Mouse (Mus musculus) kidney, embryonic 14.5 days (tissue): ENCODE measurements around the gene 4930404H24Rik. TPM values are rescaled to one million over a fixed set of nuclear protein-coding genes. Genes with fewer than 3 reads are reported as not detected.
A peak's percentile ranks its signal among the peaks of the same experiment; 100 is the strongest.

ENCODE experiments used
- ATAC-seq: fragments of 200-750 bp; cut with Nextera tagmentation; 2 replicates; pipeline ENCODE4 v1.8.0; 2017; ENCODE audit warnings: moderate number of reproducible peaks, mild to moderate bottlenecking, moderate TSS enrichment, moderate library complexity; ENCODE audit not compliant: low FRiP score, low TSS enrichment
- H3K27ac ChIP-seq: fragments of 300-500 bp; sonication (generic); 2 replicates; pipeline ENCODE4 v1.5.1; 2014; ENCODE audit warnings: low read depth, mild to moderate bottlenecking, low read length, moderate library complexity, mixed read lengths
- H3K27me3 ChIP-seq: fragments of 300-500 bp; sonication (generic); 2 replicates; pipeline ENCODE4 v1.6.1; 2014; ENCODE audit warnings: mild to moderate bottlenecking, low read length; ENCODE audit not compliant: control insufficient read depth, insufficient read depth
- H3K36me3 ChIP-seq: fragments of 300-500 bp; sonication (generic); 2 replicates; pipeline ENCODE4 v1.6.1; 2014; ENCODE audit warnings: low read length, mixed read lengths; ENCODE audit not compliant: control insufficient read depth, insufficient read depth
- H3K4me1 ChIP-seq: fragments of 300-500 bp; sonication (generic); 2 replicates; pipeline ENCODE4 v1.6.1; 2014; ENCODE audit warnings: low read length, mixed read lengths; ENCODE audit not compliant: control insufficient read depth, insufficient read depth
- H3K4me2 ChIP-seq: fragments of 300-500 bp; sonication (generic); replicated peaks from 2 replicates; pipeline ENCODE4 v1.6.1; 2014; ENCODE audit warnings: low read depth, mild to moderate bottlenecking, low read length
- H3K4me3 ChIP-seq: fragments of 300-500 bp; sonication (generic); 2 replicates; pipeline ENCODE4 v1.5.1; 2014; ENCODE audit warnings: mild to moderate bottlenecking, low read length
- H3K9ac ChIP-seq: fragments of 300-500 bp; sonication (generic); 2 replicates; pipeline ENCODE4 v1.6.1; 2014; ENCODE audit warnings: low read depth, mild to moderate bottlenecking, low read length, moderate library complexity
- H3K9me3 ChIP-seq: fragments of 300-500 bp; sonication (generic); 2 replicates; pipeline ENCODE4 v1.6.1; 2016; ENCODE audit warnings: low read length; ENCODE audit not compliant: control insufficient read depth
- WGBS: fragments of 180-500 bp; shearing (Covaris S2); extraction: QIAGEN DNeasy Blood & Tissue Kit; methylation state at CpG from one replicate; pipeline ENCODE4 v1.1.7; 2014; 5-methylcytosine and 5-hydroxymethylcytosine counted together
- polyA plus RNA-seq: library from polyadenylated mRNA; unstranded; fragments of >200 nt; fragmentation: Nextera tagmentation; extraction: Ambion mirVana; gene quantifications from 2 replicates; pipeline ENCODE4 v1.2.1, GENCODE M21; 2014

4930404H24Rik gene
- polyA plus RNA-seq, 1 experiment from 2014 or later = not detected

- H3K4me2 ChIP-seq = no peak overlapping the region
- peaks cover 27% of the 10 kb centered on the region for H3K4me1 ChIP-seq
- 82% methylated on average over 14 of the region's 14 CpGs for WGBS
- H3K27me3 ChIP-seq = no peaks in the 10 kb centered on the region
- H3K36me3 ChIP-seq = no peaks in the 10 kb centered on the region
- no peak for ATAC-seq
- no peaks in the 10 kb centered on the region for H3K9me3 ChIP-seq
- H3K4me3 ChIP-seq = no peak overlapping the region
- no peak overlapping the region for H3K27ac ChIP-seq
- no peak overlapping the region for H3K9ac ChIP-seq
Measured at GRCm38 (mm10) chr2:153512416-153513323, 20.1 kb downstream of the 4930404H24Rik start.

GRCm38 (mm10) chr2:153513983-153514382 lies 21.4 kb downstream of the 4930404H24Rik start:
- H3K9me3 ChIP-seq = no peaks in the 10 kb centered on the region
- no peak overlapping the region for H3K9ac ChIP-seq
- 81% methylated on average over 3 of the region's 3 CpGs for WGBS
- no peaks in the 10 kb centered on the region for H3K27me3 ChIP-seq
- ATAC-seq = no peak
- no peak overlapping the region for H3K27ac ChIP-seq
- H3K4me2 ChIP-seq = no peak overlapping the region
- no peak overlapping the region for H3K4me3 ChIP-seq
- H3K4me1 ChIP-seq = peaks cover 20% of the 10 kb centered on the region
- no peaks in the 10 kb centered on the region for H3K36me3 ChIP-seq

GRCm38 (mm10) chr2:153514497-153515380 lies 22.1 kb downstream of the 4930404H24Rik start:
- Histone ChIP-seq H3K4me2 (no peak overlapping the region), H3K4me3 (no peak overlapping the region), H3K27me3 (no peaks in the 10 kb centered on the region), H3K27ac (no peak overlapping the region), H3K36me3 (no peaks in the 10 kb centered on the region), H3K4me1 (peaks cover 12% of the 10 kb centered on the region), H3K9ac (no peak overlapping the region), H3K9me3 (no peaks in the 10 kb centered on the region)
- ATAC-seq = no peak
- WGBS = 75% methylated on average over 14 of the region's 14 CpGs

GRCm38 (mm10) chr2:153515582-153515981 lies 23.0 kb downstream of the 4930404H24Rik start:
- H3K36me3 ChIP-seq = no peaks in the 10 kb centered on the region
- 88% methylated on average over 6 of the region's 6 CpGs for WGBS

GRCm38 (mm10) chr2:153516961-153517360 lies 24.4 kb downstream of the 4930404H24Rik start:
- Histone ChIP-seq H3K36me3 (no peaks in the 10 kb centered on the region), H3K4me2 (no peak overlapping the region), H3K27me3 (no peaks in the 10 kb centered on the region), H3K9ac (no peak overlapping the region; the same call in 1 of the 2 replicates), H3K27ac (no peak overlapping the region), H3K9me3 (no peaks in the 10 kb centered on the region), H3K4me1 (peaks cover 6% of the 10 kb centered on the region), H3K4me3 (no peak overlapping the region)
- no peak; the same call in 1 of the 2 replicates for ATAC-seq
- 51% methylated on average over 4 of the region's 4 CpGs for whole genome bisulfite sequencing

More at GRCm38 (mm10) chr2:153515582-153515981, 23.0 kb downstream of the 4930404H24Rik start:
- peaks cover 10% of the 10 kb centered on the region; the same call in 1 of the 2 replicates for H3K4me1 ChIP-seq
- no peak overlapping the region for H3K27ac ChIP-seq
- H3K9me3 ChIP-seq = no peaks in the 10 kb centered on the region
- no peak for ATAC-seq
- H3K4me3 ChIP-seq = no peak overlapping the region
- no peak overlapping the region for H3K9ac ChIP-seq
- no peaks in the 10 kb centered on the region for H3K27me3 ChIP-seq
- no peak overlapping the region for H3K4me2 ChIP-seq

GRCm38 (mm10) chr2:153520057-153520456 lies 27.5 kb downstream of the 4930404H24Rik start:
- WGBS = 86% methylated on average over 9 of the region's 9 CpGs
- H3K4me2 ChIP-seq = no peak overlapping the region
- no peak overlapping the region for H3K9ac ChIP-seq
- no peaks in the 10 kb centered on the region for H3K27me3 ChIP-seq
- peaks cover 10% of the 10 kb centered on the region for H3K4me1 ChIP-seq
- no peak for ATAC-seq
- no peak overlapping the region for H3K27ac ChIP-seq
- no peaks in the 10 kb centered on the region for H3K9me3 ChIP-seq
- H3K36me3 ChIP-seq = no peaks in the 10 kb centered on the region
- H3K4me3 ChIP-seq = no peak overlapping the region

- no peak overlapping the region for H3K4me3 ChIP-seq
- H3K27ac ChIP-seq = no peak overlapping the region
- peaks cover 29% of the 10 kb centered on the region for H3K4me1 ChIP-seq
- H3K9me3 ChIP-seq = no peaks in the 10 kb centered on the region
- no peaks in the 10 kb centered on the region; the same call in 1 of the 2 replicates for H3K27me3 ChIP-seq
- WGBS = 27% methylated on average over 4 of the region's 4 CpGs
- no peak overlapping the region for H3K9ac ChIP-seq
- no peak overlapping the region for H3K4me2 ChIP-seq
- peak; percentile 63 for ATAC-seq
- no peaks in the 10 kb centered on the region for H3K36me3 ChIP-seq
Measured at GRCm38 (mm10) chr2:153522270-153522669, 29.7 kb downstream of the 4930404H24Rik start.

- 63% methylated on average over 9 of the region's 9 CpGs for WGBS
- peaks cover 29% of the 10 kb centered on the region for H3K4me1 ChIP-seq
Measured at GRCm38 (mm10) chr2:153523143-153523542, 30.6 kb downstream of the 4930404H24Rik start.

More at GRCm38 (mm10) chr2:153523143-153523542, 30.6 kb downstream of the 4930404H24Rik start:
- no peaks in the 10 kb centered on the region for H3K9me3 ChIP-seq
- no peak overlapping the region for H3K4me3 ChIP-seq
- no peak overlapping the region for H3K4me2 ChIP-seq
- no peak overlapping the region for H3K27ac ChIP-seq
- H3K9ac ChIP-seq = no peak overlapping the region
- ATAC-seq = no peak
- H3K27me3 ChIP-seq = no peaks in the 10 kb centered on the region; the same call in 1 of the 2 replicates
- no peaks in the 10 kb centered on the region for H3K36me3 ChIP-seq
